ENCODE assay signal across 15 mouse cellular contexts in genomic region chr4:148923976-148924375, GRCm38 (mm10).
DNase-seq lines count a peak whose midpoint lies in the region; ATAC-seq and TF ChIP-seq lines count a peak whose summit lies in the region.
"Had no signal": no experiment of that assay in that cellular context is flagged by ENCODE, and none has a peak within 500 bp of the region (broad histone marks: within the 10 kb centered on the region; RNA-seq: fewer than 3 reads in every experiment).

No protein-coding gene starts in this region.

- no peak for TF ChIP-seq POLR2A in kidney, adult 2 months (IDR thresholded peaks at IDR 0.05; ENCODE audit: low read depth, low read length)

- H3K4me1 ChIP-seq in kidney, adult 2 months (ENCODE audit: control insufficient read depth, insufficient read depth, low read length), result peaks cover 46% of the 10 kb centered on the region
- H3K4me1 ChIP-seq in stomach, postnatal 0 days (replicated peaks; ENCODE audit: control insufficient read depth, insufficient read depth), result peaks cover 12% of the 10 kb centered on the region

- no peak for TF ChIP-seq EP300 in stomach, postnatal 0 days (optimal IDR thresholded peaks at IDR 0.05)

- H3K9ac ChIP-seq in stomach, postnatal 0 days (ENCODE audit: low read length), result no peak overlapping the region
- H3K9ac ChIP-seq: embryonic facial prominence, embryonic 12.5 days; liver, postnatal 0 days had no signal

- no peak overlapping the region for H3K4me3 ChIP-seq in gastrocnemius, adult 2 months
- H3K4me3 ChIP-seq in kidney, adult 2 months (ENCODE audit: insufficient read depth, low read depth, low read length), result no peak overlapping the region
- no peak overlapping the region for H3K4me3 ChIP-seq in stomach, postnatal 0 days (ENCODE audit: low read depth, low read length)
- H3K4me3 ChIP-seq: embryonic facial prominence, embryonic 12.5 days had no signal

- no peak for TF ChIP-seq CTCF in gastrocnemius, adult 2 months (IDR thresholded peaks at IDR 0.05)
- TF ChIP-seq CTCF in kidney, adult 2 months (conservative IDR thresholded peaks at IDR 0.05; ENCODE audit: insufficient read depth, insufficient read length, low read depth, low read length), result no peak
- no peak for TF ChIP-seq CTCF in stomach, postnatal 0 days (IDR thresholded peaks at IDR 0.05; ENCODE audit: low read depth)

- intact Hi-C loops in gastrocnemius, adult 2 months (cut with DNase I), result no loop called here

- H3K9me3 ChIP-seq in stomach, postnatal 0 days (ENCODE audit: control insufficient read depth, low read length), result no peaks in the 10 kb centered on the region
- H3K9me3 ChIP-seq: embryonic facial prominence, embryonic 12.5 days had no signal

- WGBS in kidney, adult 2 months, result 65% methylated on average over 8 of the region's 8 CpGs
- 54% methylated on average over 8 of the region's 8 CpGs for WGBS in stomach, postnatal 0 days

- ATAC-seq in stomach, postnatal 0 days (ENCODE audit: low FRiP score, low TSS enrichment), result no peak
- ATAC-seq: liver, postnatal 0 days had no signal

- H3K27ac ChIP-seq in gastrocnemius, adult 2 months, result peak overlapping the region; percentile 35; the same call in 1 of the 2 replicates
- H3K27ac ChIP-seq in kidney, adult 2 months (ENCODE audit: insufficient read depth, low read depth, low read length), result peak overlapping the region; percentile 13
- H3K27ac ChIP-seq in stomach, postnatal 0 days (replicated peaks), result peak overlapping the region; percentile 45
- H3K27ac ChIP-seq: embryonic facial prominence, embryonic 12.5 days had no signal

- no peak overlapping the region for H3K4me2 ChIP-seq in stomach, postnatal 0 days (replicated peaks; ENCODE audit: low read depth)
- H3K4me2 ChIP-seq: embryonic facial prominence, embryonic 12.5 days; midbrain, embryonic 11.5 days had no signal

- DNase-seq in gastrocnemius, adult 2 months, result no peak
- no peak for DNase-seq in gastrocnemius, postnatal 25 days
- DNase-seq in kidney, adult 2 months, result no peak
- DNase-seq in kidney, postnatal 14 days, result no peak
- DNase-seq in retina, postnatal 1 day, result peak; percentile 63
- no peak for DNase-seq in retina, embryonic 14.5 days (ENCODE audit: low spot score)
- no peak for DNase-seq in stomach, postnatal 0 days (ENCODE audit: low spot score)
- DNase-seq in layer of hippocampus, postnatal 14 days (ENCODE audit: low spot score in 2 of 2), result no peak
- DNase-seq: adrenal gland, postnatal 14 days; cerebellum, postnatal 14 days; left cerebral cortex, postnatal 4 days; liver, postnatal 0 days; thymus, postnatal 36 days had no signal

- no peaks in the 10 kb centered on the region for H3K27me3 ChIP-seq in kidney, adult 2 months (replicated peaks; ENCODE audit: control insufficient read depth, insufficient read depth, low read length)
- no peaks in the 10 kb centered on the region for H3K27me3 ChIP-seq in stomach, postnatal 0 days (ENCODE audit: control insufficient read depth, insufficient read depth, low read length)

- no peaks in the 10 kb centered on the region for H3K36me3 ChIP-seq in kidney, adult 2 months (ENCODE audit: control insufficient read depth, insufficient read depth, low read length)
- no peaks in the 10 kb centered on the region for H3K36me3 ChIP-seq in stomach, postnatal 0 days (ENCODE audit: control insufficient read depth, insufficient read depth, low read length)
- H3K36me3 ChIP-seq: embryonic facial prominence, embryonic 12.5 days had no signal
